In the genomic region with DNA sequence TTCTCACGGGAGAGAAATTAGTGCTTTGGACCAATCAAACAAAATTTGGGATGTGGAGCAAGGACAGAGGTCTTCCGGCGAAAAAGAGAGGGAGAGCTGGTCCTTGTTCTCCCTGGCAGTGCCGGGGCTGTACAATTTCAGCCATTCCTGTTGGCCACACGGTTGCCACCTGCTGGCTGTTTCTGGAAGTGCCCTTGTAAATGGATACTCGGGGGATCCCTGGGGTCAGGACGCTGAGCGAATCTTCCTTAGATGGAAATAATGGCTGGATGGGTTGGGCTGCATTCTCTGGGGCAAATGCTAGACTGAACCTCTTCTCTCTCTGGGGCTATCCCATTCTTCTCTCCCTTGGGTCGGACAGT, we compare ENCODE assay signal across 7 mouse cellular contexts. TPM values are rescaled to one million over a fixed set of nuclear protein-coding genes. Genes with fewer than 3 reads are reported as not detected.
A peak's percentile ranks its signal among the peaks of the same experiment; 100 is the strongest.
DNase-seq lines count a peak whose midpoint lies in the region; ATAC-seq and TF ChIP-seq lines count a peak whose summit lies in the region.

No protein-coding gene starts in this region.

- peaks cover 5% of the 10 kb centered on the region for H3K4me1 ChIP-seq in embryonic facial prominence, embryonic 11.5 days (ENCODE audit: control insufficient read depth, insufficient read depth, low read length)
- H3K4me1 ChIP-seq in kidney, adult 2 months (ENCODE audit: control insufficient read depth, insufficient read depth, low read length), result no peaks in the 10 kb centered on the region
- H3K4me1 ChIP-seq in limb, embryonic 12.5 days (replicated peaks), result peaks cover 8% of the 10 kb centered on the region; the same call in 1 of the 2 replicates
- peaks cover 12% of the 10 kb centered on the region for H3K4me1 ChIP-seq in midbrain, embryonic 14.5 days (ENCODE audit: control insufficient read depth, insufficient read depth, low read length)

- peak overlapping the region; percentile 87 for H3K4me2 ChIP-seq in embryonic facial prominence, embryonic 11.5 days (ENCODE audit: low read depth, low read length)
- H3K4me2 ChIP-seq in limb, embryonic 12.5 days, result peak overlapping the region; percentile 99
- peak overlapping the region; percentile 99 for H3K4me2 ChIP-seq in midbrain, embryonic 14.5 days (ENCODE audit: low read length)

- H3K4me3 ChIP-seq in embryonic facial prominence, embryonic 11.5 days (ENCODE audit: low read depth, low read length), result peak overlapping the region; percentile 39
- H3K4me3 ChIP-seq in kidney, adult 2 months (ENCODE audit: insufficient read depth, low read depth, low read length), result peak overlapping the region; percentile 57
- peak overlapping the region; percentile 50 for H3K4me3 ChIP-seq in limb, embryonic 12.5 days (replicated peaks)
- peak overlapping the region; percentile 59 for H3K4me3 ChIP-seq in midbrain, embryonic 14.5 days (replicated peaks; ENCODE audit: low read depth, low read length)

- WGBS in embryonic facial prominence, embryonic 11.5 days, result 4% methylated on average over 9 of the region's 9 CpGs
- WGBS in kidney, adult 2 months, result 0% methylated on average over 9 of the region's 9 CpGs
- 4% methylated on average over 9 of the region's 9 CpGs for WGBS in limb, embryonic 12.5 days
- WGBS in midbrain, embryonic 14.5 days, result under 1% methylated on average over 9 of the region's 9 CpGs

- ATAC-seq in embryonic facial prominence, embryonic 11.5 days (replicated peaks; ENCODE audit: insufficient number of reproducible peaks, low FRiP score, low TSS enrichment, low read depth), result peak; percentile 73
- 0 out of 2 replicates have a peak, but pooled peaks have one; percentile 37 for ATAC-seq in limb, embryonic 12.5 days (ENCODE audit: insufficient number of reproducible peaks, insufficient read depth, low FRiP score, low TSS enrichment, low read depth)
- ATAC-seq in midbrain, embryonic 14.5 days (ENCODE audit: low FRiP score, low TSS enrichment), result peak; percentile 70

- TF ChIP-seq POLR2A in kidney, adult 2 months (IDR thresholded peaks at IDR 0.05; ENCODE audit: low read depth, low read length), result no peak

- no peak overlapping the region for H3K27ac ChIP-seq in embryonic facial prominence, embryonic 11.5 days (replicated peaks; ENCODE audit: low read depth, low read length)
- no peak overlapping the region for H3K27ac ChIP-seq in kidney, adult 2 months (ENCODE audit: insufficient read depth, low read depth, low read length)
- H3K27ac ChIP-seq in limb, embryonic 12.5 days, result no peak overlapping the region
- peak overlapping the region; percentile 70 for H3K27ac ChIP-seq in midbrain, embryonic 14.5 days (replicated peaks; ENCODE audit: low read depth, low read length)

- H3K27me3 ChIP-seq in embryonic facial prominence, embryonic 11.5 days (ENCODE audit: control insufficient read depth, insufficient read depth, low read length), result no peaks in the 10 kb centered on the region
- H3K27me3 ChIP-seq in kidney, adult 2 months (replicated peaks; ENCODE audit: control insufficient read depth, insufficient read depth, low read length), result no peaks in the 10 kb centered on the region
- H3K27me3 ChIP-seq in limb, embryonic 12.5 days, result peaks cover 15% of the 10 kb centered on the region
- H3K27me3 ChIP-seq in midbrain, embryonic 14.5 days (ENCODE audit: control insufficient read depth, insufficient read depth, low read length), result no peaks in the 10 kb centered on the region

- peak; percentile 90 for DNase-seq in adrenal gland, postnatal 14 days
- peak; percentile 94 for DNase-seq in embryonic facial prominence, embryonic 11.5 days (ENCODE audit: low spot score)
- DNase-seq in heart, adult 18-20 months, result peak; percentile 88 to 96
- DNase-seq in kidney, adult 2 months, result peak; percentile 87
- peak; percentile 96 for DNase-seq in midbrain, embryonic 14.5 days
- peak; percentile 68 to 89 for DNase-seq in spleen, adult 18-20 months

- H3K9ac ChIP-seq in embryonic facial prominence, embryonic 11.5 days (replicated peaks; ENCODE audit: low read length), result no peak overlapping the region
- peak overlapping the region; percentile 50 for H3K9ac ChIP-seq in limb, embryonic 12.5 days (replicated peaks)
- peak overlapping the region; percentile 75 for H3K9ac ChIP-seq in midbrain, embryonic 14.5 days (replicated peaks; ENCODE audit: low read length)

- no peaks in the 10 kb centered on the region for H3K9me3 ChIP-seq in embryonic facial prominence, embryonic 11.5 days (replicated peaks; ENCODE audit: control insufficient read depth, low read length)
- H3K9me3 ChIP-seq in limb, embryonic 12.5 days, result no peaks in the 10 kb centered on the region
- no peaks in the 10 kb centered on the region for H3K9me3 ChIP-seq in midbrain, embryonic 14.5 days (ENCODE audit: control insufficient read depth, low read length)

- TF ChIP-seq CTCF in kidney, adult 2 months (conservative IDR thresholded peaks at IDR 0.05; ENCODE audit: insufficient read depth, insufficient read length, low read depth, low read length), result peak; percentile 92

- H3K36me3 ChIP-seq in embryonic facial prominence, embryonic 11.5 days (replicated peaks; ENCODE audit: control insufficient read depth, insufficient read depth, low read depth, low read length), result no peaks in the 10 kb centered on the region
- no peaks in the 10 kb centered on the region for H3K36me3 ChIP-seq in kidney, adult 2 months (ENCODE audit: control insufficient read depth, insufficient read depth, low read length)
- H3K36me3 ChIP-seq in limb, embryonic 12.5 days, result no peaks in the 10 kb centered on the region
- H3K36me3 ChIP-seq in midbrain, embryonic 14.5 days (ENCODE audit: control insufficient read depth, insufficient read depth, low read length), result 0 out of 2 replicates have a peak, but pooled peaks cover 3% of the 10 kb centered on the region

RNA-seq across cellular contexts. Expression of gene Trpv2, which starts 1.0 kb away (rescaled TPM):
- 3.8 and 5.1 TPM in 2 replicates for total RNA-seq in adrenal gland, postnatal 14 days (2021)
- 4.2 and 5.2 TPM in 2 replicates for polyA plus RNA-seq in embryonic facial prominence, embryonic 11.5 days (2014; fragmentation: Nextera tagmentation; extraction: Ambion mirVana)
- 1 to 10 TPM; 3.0 TPM for total RNA-seq in heart, adult 18-20 months (2021)
- polyA plus RNA-seq in kidney, adult 2 months (2012; rRNA removed), result 2.6 and 4.1 TPM in 2 replicates
- polyA plus RNA-seq in limb, embryonic 12.5 days (2016; fragmentation: Nextera tagmentation; extraction: Ambion mirVana), result 0.88 and 1.2 TPM in 2 replicates
- polyA plus RNA-seq in midbrain, embryonic 14.5 days (2014; fragmentation: Nextera tagmentation; extraction: Ambion mirVana), result 26.4 and 28.0 TPM in 2 replicates

RNA-seq across cellular contexts. Expression of gene Ubb, which starts 24.3 kb away (rescaled TPM):
- total RNA-seq in adrenal gland, postnatal 14 days (2021), result 1,185 and 1,189 TPM in 2 replicates
- 3,780 and 3,916 TPM in 2 replicates for polyA plus RNA-seq in embryonic facial prominence, embryonic 11.5 days (2014; fragmentation: Nextera tagmentation; extraction: Ambion mirVana)
- total RNA-seq in heart, adult 18-20 months (2021), result 100 to 1,000 TPM; 599 to 655 TPM
- 1,891 and 2,089 TPM in 2 replicates for polyA plus RNA-seq in kidney, adult 2 months (2012; rRNA removed)
- 3,589 and 3,648 TPM in 2 replicates for polyA plus RNA-seq in limb, embryonic 12.5 days (2016; fragmentation: Nextera tagmentation; extraction: Ambion mirVana)
- polyA plus RNA-seq in midbrain, embryonic 14.5 days (2014; fragmentation: Nextera tagmentation; extraction: Ambion mirVana), result 4,878 and 5,143 TPM in 2 replicates

RNA-seq across cellular contexts. Expression of gene Cenpv, which starts 36.2 kb away (rescaled TPM):
- 40.5 and 50.7 TPM in 2 replicates for total RNA-seq in adrenal gland, postnatal 14 days (2021)
- polyA plus RNA-seq in embryonic facial prominence, embryonic 11.5 days (2014; fragmentation: Nextera tagmentation; extraction: Ambion mirVana), result 46.2 and 49.8 TPM in 2 replicates
- 10 to 100 TPM; 19.5 to 25.5 TPM for total RNA-seq in heart, adult 18-20 months (2021)
- 34.4 and 41.7 TPM in 2 replicates for polyA plus RNA-seq in kidney, adult 2 months (2012; rRNA removed)
- polyA plus RNA-seq in limb, embryonic 12.5 days (2016; fragmentation: Nextera tagmentation; extraction: Ambion mirVana), result 44.5 and 47.9 TPM in 2 replicates
- 72.2 and 89.3 TPM in 2 replicates for polyA plus RNA-seq in midbrain, embryonic 14.5 days (2014; fragmentation: Nextera tagmentation; extraction: Ambion mirVana)
